Mouse (Mus musculus) liver, embryonic 16.5 days (tissue): ENCODE measurements around the gene Slco2b1. TPM values are rescaled to one million over a fixed set of nuclear protein-coding genes. Genes with fewer than 3 reads are reported as not detected.

Experiments used
- ATAC-seq: fragments of 200-750 bp; cut with Nextera tagmentation; 2 replicates; pipeline ENCODE4 v1.8.0; 2017; ENCODE audit warnings: low read depth, mild to moderate bottlenecking, moderate number of reproducible peaks, moderate library complexity
- H3K27ac ChIP-seq: fragments of 300-500 bp; sonication (generic); 2 replicates; pipeline ENCODE4 v1.5.1; 2014; ENCODE audit warnings: mild to moderate bottlenecking, low read length
- H3K27me3 ChIP-seq: fragments of 300-500 bp; sonication (generic); 2 replicates; pipeline ENCODE4 v1.6.1; 2014; ENCODE audit warnings: low read depth, low read length, mixed read lengths; ENCODE audit not compliant: control insufficient read depth, insufficient read depth
- H3K36me3 ChIP-seq: fragments of 300-500 bp; sonication (generic); 2 replicates; pipeline ENCODE4 v1.6.1; 2014; ENCODE audit warnings: mild to moderate bottlenecking; ENCODE audit not compliant: control insufficient read depth, insufficient read depth
- H3K4me1 ChIP-seq: fragments of 300-500 bp; sonication (generic); 2 replicates; pipeline ENCODE4 v1.6.1; 2014; ENCODE audit warnings: low read depth, low read length, mixed read lengths; ENCODE audit not compliant: control insufficient read depth
- H3K4me2 ChIP-seq: fragments of 300-500 bp; sonication (generic); 2 replicates; pipeline ENCODE4 v1.6.1; 2014; ENCODE audit warnings: low read depth, low read length, mixed read lengths
- H3K4me3 ChIP-seq: fragments of 300-500 bp; sonication (generic); 2 replicates; pipeline ENCODE4 v1.5.1; 2014; ENCODE audit warnings: low read depth, mild to moderate bottlenecking, low read length
- H3K9ac ChIP-seq: fragments of 300-500 bp; sonication (generic); 2 replicates; pipeline ENCODE4 v1.6.1; 2014; ENCODE audit warnings: low read depth, low read length
- H3K9me3 ChIP-seq: fragments of 300-500 bp; sonication (generic); replicated peaks from 2 replicates; pipeline ENCODE4 v1.6.1; 2016; ENCODE audit warnings: low read length; ENCODE audit not compliant: control insufficient read depth
- WGBS: fragments of 180-500 bp; shearing (Covaris S2); extraction: QIAGEN DNeasy Blood & Tissue Kit; methylation state at CpG from one replicate; pipeline ENCODE4 v1.1.7; 2014; ENCODE audit not compliant: insufficient replicate concordance; 5-methylcytosine and 5-hydroxymethylcytosine counted together
- polyA plus RNA-seq: library from polyadenylated mRNA; unstranded; fragments of >200 nt; fragmentation: Nextera tagmentation; extraction: Ambion mirVana; gene quantifications from 2 replicates; pipeline ENCODE4 v1.2.1, GENCODE M21; 2015

Slco2b1 gene
- polyA plus RNA-seq, 1 experiment from 2014 or later, result 0.58 TPM

DNA sequence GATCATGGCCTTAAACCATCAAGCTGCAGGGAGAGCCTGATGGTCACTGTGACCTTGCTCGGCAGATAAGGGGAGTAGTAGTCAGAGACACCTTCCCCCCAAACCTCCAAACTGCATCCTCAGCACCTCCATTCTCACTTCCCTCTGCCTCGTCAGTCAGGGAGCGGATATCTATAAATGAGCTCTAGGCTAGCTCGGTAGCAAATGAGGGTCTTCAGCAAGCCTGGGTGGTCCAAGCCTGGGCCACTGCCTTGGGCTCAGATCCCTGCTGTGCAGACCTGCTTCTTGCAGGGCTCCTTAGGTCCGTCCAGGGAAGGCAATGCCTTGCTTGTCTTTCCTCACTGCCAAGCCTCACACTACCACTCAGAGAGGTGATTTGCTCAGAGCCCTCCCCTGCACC is 2.4 kb downstream of the Slco2b1 start:
- no peak overlapping the region for H3K4me3 ChIP-seq
- 49% methylated on average over 5 of the region's 5 CpGs for WGBS
- H3K4me1 ChIP-seq, result no peaks in the 10 kb centered on the region
- no peaks in the 10 kb centered on the region for H3K27me3 ChIP-seq
- H3K9me3 ChIP-seq, result no peaks in the 10 kb centered on the region
- H3K4me2 ChIP-seq, result no peak overlapping the region
- no peak overlapping the region for H3K27ac ChIP-seq
- ATAC-seq, result no peak
- no peak overlapping the region for H3K9ac ChIP-seq
- no peaks in the 10 kb centered on the region for H3K36me3 ChIP-seq

GRCm38 (mm10) chr7:99708301-99708721 is 2.8 kb downstream of the Slco2b1 start:
- H3K9me3 ChIP-seq, result no peaks in the 10 kb centered on the region
- no peak overlapping the region for H3K4me2 ChIP-seq
- no peaks in the 10 kb centered on the region for H3K27me3 ChIP-seq
- H3K4me1 ChIP-seq, result no peaks in the 10 kb centered on the region
- no peaks in the 10 kb centered on the region for H3K36me3 ChIP-seq
- ATAC-seq, result no peak
- H3K27ac ChIP-seq, result no peak overlapping the region
- H3K4me3 ChIP-seq, result no peak overlapping the region
- WGBS, result 58% methylated on average over 8 of the region's 8 CpGs
- H3K9ac ChIP-seq, result no peak overlapping the region

GRCm38 (mm10) chr7:99707671-99708070 is 3.5 kb downstream of the Slco2b1 start:
- no peak overlapping the region for H3K4me2 ChIP-seq
- no peaks in the 10 kb centered on the region for H3K4me1 ChIP-seq
- no peak overlapping the region for H3K9ac ChIP-seq
- H3K4me3 ChIP-seq, result no peak overlapping the region
- H3K9me3 ChIP-seq, result no peaks in the 10 kb centered on the region
- no peak for ATAC-seq
- no peaks in the 10 kb centered on the region for H3K27me3 ChIP-seq
- no peak overlapping the region for H3K27ac ChIP-seq
- 53% methylated on average over 6 of the region's 6 CpGs for WGBS
- H3K36me3 ChIP-seq, result no peaks in the 10 kb centered on the region

DNA sequence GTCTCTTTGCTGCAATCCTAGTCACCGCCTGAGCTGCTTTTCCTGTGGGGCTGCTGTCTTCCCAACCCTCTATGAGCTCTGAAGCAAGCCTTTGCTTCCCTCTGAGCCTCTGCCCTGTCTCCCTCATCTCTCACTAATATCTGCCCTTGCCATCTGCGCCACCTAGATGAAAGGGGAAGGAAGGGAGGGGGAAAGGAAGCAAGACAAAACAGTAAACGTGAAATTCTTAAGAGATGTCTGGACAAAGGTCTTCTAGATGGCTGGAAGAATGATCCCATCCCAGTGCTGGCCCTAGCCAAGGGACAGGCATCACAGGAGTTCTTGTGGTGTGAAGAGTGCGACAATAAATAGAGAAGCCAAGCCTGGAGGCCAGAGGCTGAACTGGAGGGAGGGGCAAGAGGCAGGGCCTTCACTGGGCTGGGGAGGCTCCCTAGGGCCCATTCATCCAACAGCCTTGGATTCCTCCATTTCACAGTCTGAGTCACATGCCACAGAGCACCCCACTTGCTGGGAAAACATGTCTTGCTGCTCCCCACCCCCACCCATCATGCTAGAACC is 4.0 kb downstream of the Slco2b1 start:
- WGBS, result 10% methylated on average over 4 of the region's 4 CpGs
- Histone ChIP-seq H3K36me3 (no peaks in the 10 kb centered on the region), H3K27me3 (no peaks in the 10 kb centered on the region), H3K4me3 (no peak overlapping the region), H3K9me3 (no peaks in the 10 kb centered on the region), H3K9ac (no peak overlapping the region), H3K4me1 (no peaks in the 10 kb centered on the region), H3K27ac (no peak overlapping the region), H3K4me2 (no peak overlapping the region)
- ATAC-seq, result no peak

- Histone ChIP-seq H3K27me3 (no peaks in the 10 kb centered on the region), H3K9ac (no peak overlapping the region), H3K4me3 (no peak overlapping the region), H3K4me1 (no peaks in the 10 kb centered on the region), H3K9me3 (no peaks in the 10 kb centered on the region), H3K36me3 (no peaks in the 10 kb centered on the region), H3K27ac (no peak overlapping the region), H3K4me2 (no peak overlapping the region)
- 19% methylated on average over 4 of the region's 4 CpGs for WGBS
- ATAC-seq, result no peak
Measured at GRCm38 (mm10) chr7:99706341-99707037, 4.7 kb downstream of the Slco2b1 start.

DNA sequence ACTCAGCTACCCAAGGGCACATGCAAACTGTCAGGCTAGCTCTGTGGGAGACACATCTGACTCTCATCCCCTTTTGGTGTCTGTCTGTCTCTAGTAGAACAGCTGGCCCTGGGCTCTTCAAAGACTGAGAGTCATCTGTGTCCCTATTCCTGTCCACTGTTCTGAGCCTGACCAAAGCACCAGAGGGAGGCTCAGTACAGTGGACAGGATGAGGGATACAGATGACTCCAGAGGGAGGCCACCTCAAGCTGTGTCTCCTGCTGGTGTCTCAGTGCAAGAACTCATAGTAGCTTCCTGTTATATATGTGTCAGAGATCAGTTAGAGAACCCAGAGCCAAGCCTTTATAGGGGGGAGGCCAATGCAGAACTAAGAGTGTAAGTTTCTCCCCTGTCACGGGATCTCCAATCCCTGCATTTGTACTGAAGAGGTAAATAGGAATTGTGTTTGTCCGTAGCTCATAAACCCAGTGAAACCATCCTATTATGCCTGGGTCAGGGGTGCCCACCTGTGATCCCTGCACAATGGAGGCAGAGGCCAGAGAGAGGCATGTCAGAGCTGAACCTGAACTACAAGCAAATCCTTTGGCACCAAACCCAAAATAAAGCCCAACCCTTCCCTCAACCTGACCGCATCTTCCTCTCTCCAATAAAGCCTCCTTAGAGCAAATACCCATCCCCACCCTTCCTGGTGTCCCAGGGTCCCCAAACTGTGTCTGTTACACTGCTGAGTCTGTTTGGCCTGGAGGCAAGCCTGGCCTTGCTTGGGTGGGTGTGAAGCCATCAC is 6.2 kb downstream of the Slco2b1 start:
- WGBS, result 58% methylated on average over 3 of the region's 3 CpGs
- no peaks in the 10 kb centered on the region for H3K36me3 ChIP-seq
- H3K4me1 ChIP-seq, result no peaks in the 10 kb centered on the region
- no peak for ATAC-seq
- H3K27ac ChIP-seq, result no peak overlapping the region
- no peak overlapping the region for H3K4me3 ChIP-seq
- no peaks in the 10 kb centered on the region for H3K27me3 ChIP-seq
- H3K9ac ChIP-seq, result no peak overlapping the region
- H3K4me2 ChIP-seq, result no peak overlapping the region
- no peaks in the 10 kb centered on the region for H3K9me3 ChIP-seq

DNA sequence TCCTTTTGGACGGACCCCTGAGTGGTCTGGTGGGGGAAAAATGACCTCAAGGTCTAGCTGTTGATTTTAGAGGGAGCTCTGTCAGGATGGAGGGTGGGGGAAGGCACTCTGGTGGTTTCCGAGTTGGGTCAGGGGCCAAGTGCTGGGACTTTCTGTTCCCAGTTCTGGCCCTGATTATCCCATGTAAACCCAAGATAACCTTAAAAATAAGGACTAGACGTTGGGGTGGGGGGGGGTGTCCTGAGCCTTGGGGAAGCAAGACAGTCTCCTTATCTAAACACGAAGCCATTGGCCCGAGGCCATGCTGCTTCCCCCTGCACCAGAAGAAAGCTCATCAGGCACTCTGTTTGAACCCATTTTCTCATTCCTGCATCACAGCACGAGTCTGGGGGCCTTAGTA is 8.9 kb downstream of the Slco2b1 start:
- peak; percentile 7; the same call in 1 of the 2 replicates for ATAC-seq
- Histone ChIP-seq H3K27me3 (no peaks in the 10 kb centered on the region), H3K36me3 (no peaks in the 10 kb centered on the region), H3K9me3 (no peaks in the 10 kb centered on the region), H3K4me3 (no peak overlapping the region), H3K9ac (no peak overlapping the region), H3K27ac (no peak overlapping the region), H3K4me2 (no peak overlapping the region), H3K4me1 (no peaks in the 10 kb centered on the region)
- WGBS, result 31% methylated on average over 6 of the region's 6 CpGs

DNA sequence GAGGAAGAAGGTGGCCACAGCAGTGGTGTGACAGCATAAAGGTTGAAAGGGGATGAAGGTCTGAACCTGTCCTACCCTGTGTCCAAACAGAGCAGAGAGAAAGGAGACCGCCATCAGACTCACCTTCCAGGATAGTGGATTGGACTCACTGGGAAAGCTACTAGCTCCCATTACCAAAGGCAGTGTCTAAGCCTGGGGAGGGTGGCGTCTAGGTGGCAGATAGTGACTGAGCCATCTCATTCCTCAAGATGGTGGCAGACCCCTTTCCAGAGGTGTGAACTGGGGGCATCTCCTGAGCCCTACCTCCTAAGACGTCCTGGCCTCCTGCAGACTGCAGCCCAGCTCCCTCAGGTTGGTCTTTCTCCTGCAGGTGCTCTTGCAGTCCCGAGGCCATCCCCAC is 10.5 kb downstream of the Slco2b1 start:
- Histone ChIP-seq H3K4me1 (no peaks in the 10 kb centered on the region), H3K27ac (no peak overlapping the region), H3K9ac (no peak overlapping the region), H3K36me3 (no peaks in the 10 kb centered on the region), H3K4me3 (no peak overlapping the region), H3K4me2 (no peak overlapping the region), H3K9me3 (no peaks in the 10 kb centered on the region), H3K27me3 (no peaks in the 10 kb centered on the region)
- WGBS, result 49% methylated on average over 4 of the region's 4 CpGs
- ATAC-seq, result no peak

GRCm38 (mm10) chr7:99699709-99700151 is 11.4 kb downstream of the Slco2b1 start:
- Histone ChIP-seq H3K4me2 (no peak overlapping the region), H3K27me3 (no peaks in the 10 kb centered on the region), H3K9me3 (no peaks in the 10 kb centered on the region), H3K4me3 (no peak overlapping the region), H3K9ac (no peak overlapping the region), H3K4me1 (no peaks in the 10 kb centered on the region), H3K36me3 (no peaks in the 10 kb centered on the region), H3K27ac (no peak overlapping the region)
- WGBS, result 63% methylated on average over 3 of the region's 3 CpGs
- no peak for ATAC-seq
